In genomic region chr1:33688810-33689209, GRCm38 (mm10) we compare ENCODE assay signal across 24 mouse cellular contexts. TPM values are rescaled to one million over a fixed set of nuclear protein-coding genes. Genes with fewer than 3 reads are reported as not detected.
A peak's percentile ranks its signal among the peaks of the same experiment; 100 is the strongest.
DNase-seq lines count a peak whose midpoint lies in the region; ATAC-seq lines count a peak whose summit lies in the region.
"Had no signal": no experiment of that assay in that cellular context is flagged by ENCODE, and none has a peak within 500 bp of the region (broad histone marks: within the 10 kb centered on the region; RNA-seq: fewer than 3 reads in every experiment).

No protein-coding gene starts in this region.

- ATAC-seq in embryonic facial prominence, embryonic 14.5 days (ENCODE audit: low read depth), result no peak
- ATAC-seq in limb, embryonic 11.5 days (ENCODE audit: insufficient number of reproducible peaks, low FRiP score, low TSS enrichment, low read depth), result no peak
- no peak for ATAC-seq in forebrain, embryonic 15.5 days (replicated peaks)
- ATAC-seq: activated CD4-positive, CD25-positive, alpha-beta regulatory T cell, adult 4 months; forebrain, embryonic 14.5 days; hindbrain, embryonic 16.5 days; inflammation-experienced regulatory T-cells, adult 6 months had no signal

- WGBS in embryonic facial prominence, embryonic 14.5 days, result 43% methylated on average over 2 of the region's 2 CpGs
- WGBS in limb, embryonic 11.5 days, result 43% methylated on average over 2 of the region's 2 CpGs
- WGBS in forebrain, embryonic 15.5 days, result 75% methylated on average over 2 of the region's 2 CpGs

- H3K27ac ChIP-seq in embryonic facial prominence, embryonic 14.5 days (replicated peaks; ENCODE audit: low read depth, low read length), result no peak overlapping the region
- H3K27ac ChIP-seq in limb, embryonic 11.5 days (replicated peaks; ENCODE audit: low read depth, low read length), result no peak overlapping the region
- H3K27ac ChIP-seq in forebrain, embryonic 15.5 days (replicated peaks), result no peak overlapping the region
- H3K27ac ChIP-seq: embryonic facial prominence, embryonic 13.5 days; forebrain, embryonic 10.5 days; heart, embryonic 10.5 days; hindbrain, embryonic 12.5 days had no signal

- no peaks in the 10 kb centered on the region for H3K27me3 ChIP-seq in embryonic facial prominence, embryonic 14.5 days (replicated peaks; ENCODE audit: control insufficient read depth, insufficient read depth, low read length)
- no peaks in the 10 kb centered on the region for H3K27me3 ChIP-seq in limb, embryonic 11.5 days (ENCODE audit: control insufficient read depth, insufficient read depth, low read length)
- H3K27me3 ChIP-seq in forebrain, embryonic 15.5 days, result no peaks in the 10 kb centered on the region
- H3K27me3 ChIP-seq: embryonic facial prominence, embryonic 13.5 days; hindbrain, embryonic 12.5 days; Patski had no signal

- no peak overlapping the region for H3K4me3 ChIP-seq in embryonic facial prominence, embryonic 14.5 days (ENCODE audit: low read depth, low read length)
- no peak overlapping the region for H3K4me3 ChIP-seq in limb, embryonic 11.5 days (ENCODE audit: low read depth, low read length)
- H3K4me3 ChIP-seq in forebrain, embryonic 15.5 days, result no peak overlapping the region
- H3K4me3 ChIP-seq: embryonic facial prominence, embryonic 13.5 days; erythroblast, embryonic 14.5 days; forebrain, embryonic 10.5 days; heart, embryonic 10.5 days; hindbrain, embryonic 12.5 days had no signal

- DNase-seq in embryo, embryonic 11 days, result peak; percentile 11
- no peak for DNase-seq in embryo, embryonic 9.5 days (ENCODE audit: extremely low spot score)
- DNase-seq in embryonic facial prominence, embryonic 14.5 days (ENCODE audit: low spot score), result peak; percentile 25
- peak; percentile 49 for DNase-seq in limb, embryonic 11.5 days (ENCODE audit: low spot score)
- peak; percentile 40 for DNase-seq in mesoderm, embryonic 11.5 days (ENCODE audit: low read depth, low spot score)
- DNase-seq in layer of hippocampus, postnatal 10 days (ENCODE audit: low spot score in 2 of 2), result no peak
- DNase-seq in urinary bladder, adult 2 months (ENCODE audit: low spot score), result no peak
- DNase-seq: adrenal gland, postnatal 14 days; cerebellum, adult 11-12 months; cerebellum, adult 9-10 months; cerebellum, postnatal 36 days; gastrocnemius, postnatal 36 days; heart, postnatal 4 days had no signal

- H3K4me2 ChIP-seq in embryonic facial prominence, embryonic 14.5 days (ENCODE audit: low read depth, low read length), result no peak overlapping the region
- H3K4me2 ChIP-seq in limb, embryonic 11.5 days (ENCODE audit: low read depth, severe bottlenecking), result no peak overlapping the region
- H3K4me2 ChIP-seq in forebrain, embryonic 15.5 days (replicated peaks), result no peak overlapping the region
- H3K4me2 ChIP-seq: embryonic facial prominence, embryonic 13.5 days; hindbrain, embryonic 12.5 days had no signal

- H3K36me3 ChIP-seq in embryonic facial prominence, embryonic 14.5 days (ENCODE audit: control insufficient read depth, insufficient read depth, low read length), result no peaks in the 10 kb centered on the region
- no peaks in the 10 kb centered on the region for H3K36me3 ChIP-seq in limb, embryonic 11.5 days (ENCODE audit: control insufficient read depth, insufficient read depth, low read length)
- H3K36me3 ChIP-seq in forebrain, embryonic 15.5 days, result no peaks in the 10 kb centered on the region
- H3K36me3 ChIP-seq: embryonic facial prominence, embryonic 13.5 days; forebrain, embryonic 10.5 days; heart, embryonic 10.5 days; hindbrain, embryonic 12.5 days had no signal

- H3K9me3 ChIP-seq in embryonic facial prominence, embryonic 14.5 days (ENCODE audit: control insufficient read depth, low read length), result no peaks in the 10 kb centered on the region; the same call in 1 of the 2 replicates
- H3K9me3 ChIP-seq in limb, embryonic 11.5 days (ENCODE audit: control insufficient read depth, low read length), result no peaks in the 10 kb centered on the region
- H3K9me3 ChIP-seq in forebrain, embryonic 15.5 days, result no peaks in the 10 kb centered on the region
- H3K9me3 ChIP-seq: embryonic facial prominence, embryonic 13.5 days; heart, embryonic 10.5 days; hindbrain, embryonic 12.5 days had no signal

- no peaks in the 10 kb centered on the region for H3K4me1 ChIP-seq in embryonic facial prominence, embryonic 14.5 days (ENCODE audit: control insufficient read depth, insufficient read depth, low read length)
- no peaks in the 10 kb centered on the region for H3K4me1 ChIP-seq in limb, embryonic 11.5 days (ENCODE audit: control insufficient read depth, insufficient read depth, low read length)
- no peaks in the 10 kb centered on the region for H3K4me1 ChIP-seq in forebrain, embryonic 15.5 days
- H3K4me1 ChIP-seq: forebrain, embryonic 10.5 days; heart, embryonic 10.5 days; hindbrain, embryonic 12.5 days had no signal

- H3K9ac ChIP-seq in embryonic facial prominence, embryonic 14.5 days (ENCODE audit: low read depth, low read length), result no peak overlapping the region
- no peak overlapping the region for H3K9ac ChIP-seq in limb, embryonic 11.5 days (ENCODE audit: low read length)
- no peak overlapping the region for H3K9ac ChIP-seq in forebrain, embryonic 15.5 days (replicated peaks)
- H3K9ac ChIP-seq: embryonic facial prominence, embryonic 13.5 days; hindbrain, embryonic 12.5 days had no signal

RNA-seq across cellular contexts. Expression of gene Prim2, which starts 19.2 kb away (rescaled TPM):
- polyA plus RNA-seq in embryonic facial prominence, embryonic 14.5 days (2014; fragmentation: Nextera tagmentation; extraction: Ambion mirVana), result 26.6 and 31.2 TPM in 2 replicates
- polyA plus RNA-seq in limb, embryonic 11.5 days (2014; fragmentation: Nextera tagmentation; extraction: Ambion mirVana), result 50.5 and 52.2 TPM in 2 replicates
- 1 to 10 TPM; 7.2 to 8.6 TPM for total RNA-seq in layer of hippocampus, postnatal 10 days (2021)
- 33.5 and 35.0 TPM in 2 replicates for polyA plus RNA-seq in forebrain, embryonic 15.5 days (2015; fragmentation: Nextera tagmentation; extraction: Ambion mirVana)
- polyA plus RNA-seq in urinary bladder, adult 2 months (2012; rRNA removed), result 9.0 and 10.8 TPM in 2 replicates

RNA-seq across cellular contexts. Expression of gene Rab23, which starts 30.9 kb away (rescaled TPM):
- polyA plus RNA-seq in embryonic facial prominence, embryonic 14.5 days (2014; fragmentation: Nextera tagmentation; extraction: Ambion mirVana), result 21.3 and 24.5 TPM in 2 replicates
- 27.1 and 35.6 TPM in 2 replicates for polyA plus RNA-seq in limb, embryonic 11.5 days (2014; fragmentation: Nextera tagmentation; extraction: Ambion mirVana)
- total RNA-seq in layer of hippocampus, postnatal 10 days (2021), result 10 to 100 TPM; 27.7 to 34.2 TPM
- 35.3 and 36.3 TPM in 2 replicates for polyA plus RNA-seq in forebrain, embryonic 15.5 days (2015; fragmentation: Nextera tagmentation; extraction: Ambion mirVana)
- 14.6 and 18.3 TPM in 2 replicates for polyA plus RNA-seq in urinary bladder, adult 2 months (2012; rRNA removed)

Comparison
In these comparisons a context has a peak if more than half of its experiments do, and no peak if none do; other contexts are left out.
1. DNase-seq: peak in embryo, embryonic 11 days (single experiment), embryonic facial prominence, embryonic 14.5 days (single experiment), limb, embryonic 11.5 days (single experiment) and mesoderm, embryonic 11.5 days (single experiment); none in embryo, embryonic 9.5 days (single experiment), layer of hippocampus, postnatal 10 days (0 of 2) and urinary bladder, adult 2 months (single experiment).